Mouse (Mus musculus) cerebellum, adult 11-12 months (tissue): ENCODE measurements around the gene Anp32a.

Experiments used
- DNase-seq: peaks from one replicate; pipeline ENCODE4 v3.0.0; 2022

Anp32a gene

GRCm38 (mm10) chr9:62420261-62420917, 79.3 kb downstream of the Anp32a start:
- DNase-seq: peak; percentile 72

- peak; percentile 84 for DNase-seq
These were observed 79.9 kb downstream of the Anp32a start for GRCm38 (mm10) chr9:62421027-62421426.

GRCm38 (mm10) chr9:62421911-62422310, 80.8 kb downstream of the Anp32a start:
- peak; percentile 32 for DNase-seq

GRCm38 (mm10) chr9:62422926-62423325, 81.8 kb downstream of the Anp32a start:
- no peak for DNase-seq

GRCm38 (mm10) chr9:62423871-62424270, 82.8 kb downstream of the Anp32a start:
- DNase-seq: peak; percentile 23

GRCm38 (mm10) chr9:62425265-62425664, 84.2 kb downstream of the Anp32a start:
- DNase-seq: no peak

- peak; percentile 22 for DNase-seq
These were observed 84.9 kb downstream of the Anp32a start for GRCm38 (mm10) chr9:62426021-62426420.

GRCm38 (mm10) chr9:62426531-62426930, 85.4 kb downstream of the Anp32a start:
- DNase-seq: no peak

- peak; percentile 33 for DNase-seq
These were observed 85.9 kb downstream of the Anp32a start for GRCm38 (mm10) chr9:62427010-62427409.
